Mouse (Mus musculus): Measurements from ENCODE around the gene Lingo4. TPM values are rescaled to one million over a fixed set of nuclear protein-coding genes. Genes with fewer than 3 reads are reported as not detected.

The Lingo4 gene
- 0.05 TPM in 1 of 2 replicates, not detected in the other for polyA plus RNA-seq (2014; fragmentation: Nextera tagmentation; extraction: Ambion mirVana)

DNA sequence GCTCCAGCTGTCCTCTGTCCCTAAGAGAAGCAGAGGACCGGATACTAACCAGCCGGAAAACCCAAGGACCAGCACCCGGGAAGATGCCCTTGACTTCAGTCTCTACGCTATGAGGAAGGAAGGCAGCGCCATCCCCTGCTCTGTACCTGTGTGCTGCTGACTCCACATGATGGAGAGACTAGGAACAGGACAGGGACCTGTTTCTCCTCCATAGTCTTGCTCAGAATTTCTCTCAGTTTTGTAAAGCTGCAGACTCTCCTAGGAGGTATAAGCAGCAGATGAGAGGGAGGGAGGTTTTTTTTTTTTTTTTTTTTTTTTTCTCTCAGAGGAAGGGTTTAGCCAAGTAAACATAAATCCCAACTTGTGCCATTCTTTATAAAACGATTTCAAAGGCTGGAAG lies at the start of gene Lingo4:
TSS of gene Lingo4 (plus strand) at position 301 of the 400 bp plus-strand sequence.
- WGBS: 65% methylated on average over 6 of the region's 6 CpGs
- no peak for ATAC-seq (replicated peaks; ENCODE audit: low FRiP score)
- no peaks in the 10 kb centered on the region for H3K36me3 ChIP-seq (ENCODE audit: control insufficient read depth, insufficient read depth, low read length)
- H3K27me3 ChIP-seq (replicated peaks; ENCODE audit: control insufficient read depth, insufficient read depth, low read length): peaks cover 46% of the 10 kb centered on the region
- no peaks in the 10 kb centered on the region for H3K4me1 ChIP-seq (replicated peaks; ENCODE audit: control insufficient read depth, insufficient read depth, low read length)
- no peak within 1 kb of the TSS for H3K27ac ChIP-seq (ENCODE audit: low read depth, low read length)
- peak within 1 kb of the TSS; percentile 42 for H3K4me2 ChIP-seq
- no peak within 1 kb of the TSS for H3K4me3 ChIP-seq (ENCODE audit: low read depth, low read length)
- no peak within 1 kb of the TSS for H3K9ac ChIP-seq (ENCODE audit: low read depth, low read length)
- no peak for DNase-seq (ENCODE audit: low spot score)
- no peaks in the 10 kb centered on the region for H3K9me3 ChIP-seq (ENCODE audit: control insufficient read depth, low read length)

DNA sequence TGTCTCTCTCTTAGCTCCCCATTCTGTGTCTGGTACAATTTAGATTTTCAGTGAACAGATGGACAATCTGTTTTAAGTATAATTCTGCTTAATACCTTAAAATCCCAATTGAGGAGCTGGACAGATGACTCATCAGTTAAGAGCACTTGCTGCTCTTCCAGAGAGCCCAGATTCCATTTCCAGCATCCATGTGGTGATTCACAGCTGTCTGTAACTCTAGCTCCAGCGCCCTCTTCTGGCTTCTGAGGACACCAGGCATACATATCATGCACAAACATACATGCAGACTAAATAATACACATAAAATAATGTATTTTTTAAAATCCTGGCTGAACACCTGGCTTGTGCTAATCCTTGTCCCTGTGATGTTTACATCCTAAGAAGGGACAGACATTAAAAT lies 37.5 kb upstream of the Lingo4 start:
- 3% methylated on average over 1 of the region's 1 CpGs for WGBS
- peaks cover 42% of the 10 kb centered on the region for H3K27me3 ChIP-seq (replicated peaks; ENCODE audit: control insufficient read depth, insufficient read depth, low read length)
- no peak overlapping the region for H3K27ac ChIP-seq (ENCODE audit: low read depth, low read length)

DNA sequence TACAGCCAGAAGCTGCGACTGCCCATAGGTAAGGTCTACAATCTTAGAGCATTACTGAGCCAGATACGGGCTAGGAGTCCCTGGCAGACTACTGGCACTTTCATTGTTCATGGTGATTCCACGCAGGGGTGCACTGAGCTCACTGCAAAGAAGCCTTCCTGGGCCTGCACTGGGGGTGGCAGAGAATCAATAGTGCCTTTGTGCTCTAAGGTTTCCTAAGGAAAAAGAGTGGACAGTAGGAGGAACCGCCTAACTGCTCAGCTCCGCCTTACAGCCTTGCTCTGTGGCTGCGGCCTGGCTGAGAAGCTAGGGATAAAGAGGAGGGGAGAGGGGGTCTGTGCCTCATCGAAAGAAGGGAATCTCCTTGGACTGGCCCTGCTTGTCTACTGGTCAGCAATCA lies 36.2 kb upstream of the Lingo4 start, which contains the start of gene C2cd4d:
TSS of gene C2cd4d (plus strand) at position 301 of the 400 bp plus-strand sequence.
- no peaks in the 10 kb centered on the region for H3K4me1 ChIP-seq (replicated peaks; ENCODE audit: control insufficient read depth, insufficient read depth, low read length)
- 62% methylated on average over 7 of the region's 7 CpGs for WGBS
- no peaks in the 10 kb centered on the region for H3K36me3 ChIP-seq (ENCODE audit: control insufficient read depth, insufficient read depth, low read length)
- H3K9ac ChIP-seq (ENCODE audit: low read depth, low read length): peak within 1 kb of the TSS; percentile 41; the same call in 1 of the 2 replicates
- ATAC-seq (replicated peaks; ENCODE audit: low FRiP score): no peak
- H3K27me3 ChIP-seq (replicated peaks; ENCODE audit: control insufficient read depth, insufficient read depth, low read length): peaks cover 49% of the 10 kb centered on the region
- H3K4me3 ChIP-seq (ENCODE audit: low read depth, low read length): peak within 1 kb of the TSS; percentile 52
- H3K9me3 ChIP-seq (ENCODE audit: control insufficient read depth, low read length): no peaks in the 10 kb centered on the region
- no peak for DNase-seq (ENCODE audit: low spot score)
- H3K4me2 ChIP-seq: peak within 1 kb of the TSS; percentile 76
- no peak within 1 kb of the TSS for H3K27ac ChIP-seq (ENCODE audit: low read depth, low read length)

More for the DNA sequence above, 37.5 kb upstream of the Lingo4 start:
- DNase-seq (ENCODE audit: low spot score) (no peak), ATAC-seq (replicated peaks; ENCODE audit: low FRiP score) (no peak)
- H3K4me3 ChIP-seq (ENCODE audit: low read depth, low read length): no peak overlapping the region
- no peaks in the 10 kb centered on the region for H3K4me1 ChIP-seq (replicated peaks; ENCODE audit: control insufficient read depth, insufficient read depth, low read length)
- H3K36me3 ChIP-seq (ENCODE audit: control insufficient read depth, insufficient read depth, low read length): no peaks in the 10 kb centered on the region
- no peak overlapping the region for H3K4me2 ChIP-seq
- H3K9ac ChIP-seq (ENCODE audit: low read depth, low read length): no peak overlapping the region
- no peaks in the 10 kb centered on the region for H3K9me3 ChIP-seq (ENCODE audit: control insufficient read depth, low read length)

DNA sequence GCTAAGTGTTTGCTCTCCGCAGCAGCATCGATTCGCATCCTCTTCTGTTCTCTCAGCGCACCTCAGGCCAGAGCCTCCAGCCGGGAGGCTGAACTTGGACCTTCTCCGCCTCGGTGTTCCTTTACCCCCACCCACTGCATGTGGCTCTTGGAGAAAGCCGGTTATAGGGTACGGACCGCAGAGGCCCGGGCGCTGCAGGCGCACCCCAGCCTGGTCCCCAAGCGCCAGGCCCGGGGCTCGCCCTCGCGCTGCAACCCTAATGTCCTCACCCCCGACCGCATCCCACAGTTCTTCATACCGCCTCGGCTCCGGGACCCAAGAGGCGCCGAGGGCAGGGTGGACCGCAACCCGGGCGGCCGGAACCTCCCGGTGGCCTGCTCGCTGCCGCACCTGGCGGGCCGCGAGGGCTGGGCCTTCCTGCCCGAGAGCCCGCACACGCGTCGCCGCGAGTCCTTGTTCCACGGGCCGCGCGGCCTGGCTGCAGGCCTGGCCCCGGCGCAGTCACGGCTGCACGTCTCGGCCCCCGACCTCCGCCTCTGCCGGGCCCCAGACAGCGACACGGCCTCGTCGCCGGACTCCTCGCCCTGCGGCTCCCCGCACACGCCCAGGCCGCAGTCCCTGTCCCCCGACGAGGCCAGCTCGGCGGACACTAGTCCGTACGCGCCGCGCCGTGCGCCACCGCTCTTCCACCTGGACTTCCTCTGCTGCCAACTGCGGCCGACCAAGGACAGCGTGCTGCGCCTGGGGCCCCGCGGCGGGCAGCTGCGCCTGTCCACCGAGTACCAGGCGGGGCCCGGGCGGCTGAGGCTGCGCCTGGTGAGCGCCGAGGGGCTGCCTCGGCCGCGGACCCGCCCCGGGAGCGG lies 34.8 kb upstream of the Lingo4 start:
- DNase-seq (ENCODE audit: low spot score) (peak; percentile 42), ATAC-seq (replicated peaks; ENCODE audit: low FRiP score) (peak; percentile 18; the same call in 1 of the 2 replicates)
- H3K27ac ChIP-seq (ENCODE audit: low read depth, low read length): no peak overlapping the region
- H3K4me1 ChIP-seq (replicated peaks; ENCODE audit: control insufficient read depth, insufficient read depth, low read length): no peaks in the 10 kb centered on the region
- whole genome bisulfite sequencing: 5% methylated on average over 97 of the region's 97 CpGs
- H3K4me2 ChIP-seq: peak overlapping the region; percentile 76
- H3K9me3 ChIP-seq (ENCODE audit: control insufficient read depth, low read length): no peaks in the 10 kb centered on the region
- H3K4me3 ChIP-seq (ENCODE audit: low read depth, low read length): peak overlapping the region; percentile 52
- H3K27me3 ChIP-seq (replicated peaks; ENCODE audit: control insufficient read depth, insufficient read depth, low read length): peaks cover 49% of the 10 kb centered on the region
- H3K9ac ChIP-seq (ENCODE audit: low read depth, low read length): peak overlapping the region; percentile 41
- H3K36me3 ChIP-seq (ENCODE audit: control insufficient read depth, insufficient read depth, low read length): no peaks in the 10 kb centered on the region

DNA sequence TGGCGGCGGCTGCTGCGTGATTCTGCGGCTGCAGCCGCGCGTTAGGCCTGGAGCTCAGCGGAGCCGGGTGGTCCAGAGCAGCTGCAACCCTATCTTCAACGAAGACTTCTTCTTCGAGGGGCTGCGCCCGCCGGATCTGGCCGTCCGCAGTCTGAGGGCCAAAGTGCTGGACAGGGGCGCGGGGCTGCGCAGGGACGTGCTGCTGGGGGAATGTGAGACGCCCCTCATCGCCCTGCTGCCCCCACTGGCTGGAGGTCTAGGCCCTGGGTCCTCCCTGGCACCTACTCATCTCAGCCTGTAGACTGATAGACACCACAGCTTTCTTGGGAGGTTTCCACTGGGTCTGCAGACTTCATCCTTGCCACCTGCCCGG lies 34.2 kb upstream of the Lingo4 start:
- DNase-seq (ENCODE audit: low spot score) (no peak), ATAC-seq (replicated peaks; ENCODE audit: low FRiP score) (peak; percentile 8; the same call in 1 of the 2 replicates)
- Histone ChIP-seq H3K4me3 (ENCODE audit: low read depth, low read length) (peak overlapping the region; percentile 52), H3K27me3 (replicated peaks; ENCODE audit: control insufficient read depth, insufficient read depth, low read length) (peaks cover 49% of the 10 kb centered on the region), H3K36me3 (ENCODE audit: control insufficient read depth, insufficient read depth, low read length) (no peaks in the 10 kb centered on the region), H3K9me3 (ENCODE audit: control insufficient read depth, low read length) (no peaks in the 10 kb centered on the region), H3K4me1 (replicated peaks; ENCODE audit: control insufficient read depth, insufficient read depth, low read length) (no peaks in the 10 kb centered on the region), H3K27ac (ENCODE audit: low read depth, low read length) (no peak overlapping the region), H3K4me2 (peak overlapping the region; percentile 76), H3K9ac (ENCODE audit: low read depth, low read length) (peak overlapping the region; percentile 3)
- WGBS: 5% methylated on average over 22 of the region's 23 CpGs

DNA sequence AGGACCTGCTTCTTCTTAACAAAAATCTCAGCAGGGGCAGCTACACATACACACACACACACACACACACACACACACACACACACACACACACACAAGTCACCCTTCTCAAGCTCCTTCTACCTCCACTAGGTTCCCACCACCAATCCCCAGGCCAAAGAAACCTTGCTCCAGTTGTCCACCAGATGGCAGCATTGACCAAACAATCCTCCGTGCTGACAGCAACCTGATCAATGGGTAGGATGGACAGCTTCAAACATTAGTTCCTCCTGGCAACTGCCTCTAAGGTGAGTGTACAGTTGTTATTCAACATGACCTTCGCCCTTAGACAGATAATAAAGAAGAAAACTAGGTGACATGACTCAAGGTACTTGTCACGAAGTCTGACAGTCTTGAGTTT lies 31.6 kb upstream of the Lingo4 start:
- DNase-seq (ENCODE audit: low spot score) (peak; percentile 75), ATAC-seq (replicated peaks; ENCODE audit: low FRiP score) (peak; percentile 40; the same call in 1 of the 2 replicates)
- Histone ChIP-seq H3K4me1 (replicated peaks; ENCODE audit: control insufficient read depth, insufficient read depth, low read length) (no peaks in the 10 kb centered on the region), H3K4me2 (no peak overlapping the region), H3K27ac (ENCODE audit: low read depth, low read length) (no peak overlapping the region), H3K4me3 (ENCODE audit: low read depth, low read length) (no peak overlapping the region), H3K27me3 (replicated peaks; ENCODE audit: control insufficient read depth, insufficient read depth, low read length) (peaks cover 43% of the 10 kb centered on the region), H3K9ac (ENCODE audit: low read depth, low read length) (no peak overlapping the region), H3K36me3 (ENCODE audit: control insufficient read depth, insufficient read depth, low read length) (no peaks in the 10 kb centered on the region), H3K9me3 (ENCODE audit: control insufficient read depth, low read length) (no peaks in the 10 kb centered on the region)
- 21% methylated on average over 3 of the region's 3 CpGs for WGBS

DNA sequence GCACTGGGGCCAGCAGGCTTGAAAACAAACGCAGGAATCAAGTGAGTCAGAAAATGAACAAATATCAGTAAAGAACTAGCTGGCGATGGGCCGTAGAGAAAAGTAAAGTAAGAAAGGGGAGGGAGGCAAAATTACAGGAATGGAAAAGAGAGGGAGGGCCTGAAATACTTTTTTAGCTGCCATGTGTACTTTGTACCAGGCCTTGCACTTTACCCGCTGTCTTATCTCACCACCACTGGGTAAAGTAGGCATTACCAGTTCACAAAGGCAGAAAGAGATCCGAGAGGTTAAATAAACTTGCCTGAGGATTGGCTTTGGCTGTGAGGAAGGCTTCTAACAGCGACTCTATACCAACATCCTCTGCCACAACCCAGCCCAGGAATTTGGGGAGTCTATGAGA lies 30.8 kb upstream of the Lingo4 start:
- H3K36me3 ChIP-seq (ENCODE audit: control insufficient read depth, insufficient read depth, low read length): no peaks in the 10 kb centered on the region
- peaks cover 35% of the 10 kb centered on the region for H3K27me3 ChIP-seq (replicated peaks; ENCODE audit: control insufficient read depth, insufficient read depth, low read length)
- no peak overlapping the region for H3K27ac ChIP-seq (ENCODE audit: low read depth, low read length)
- H3K4me3 ChIP-seq (ENCODE audit: low read depth, low read length): no peak overlapping the region
- no peak overlapping the region for H3K9ac ChIP-seq (ENCODE audit: low read depth, low read length)
- 74% methylated on average over 6 of the region's 6 CpGs for WGBS
- no peak overlapping the region for H3K4me2 ChIP-seq
- ATAC-seq (replicated peaks; ENCODE audit: low FRiP score) (no peak), DNase-seq (ENCODE audit: low spot score) (no peak)
- H3K9me3 ChIP-seq (ENCODE audit: control insufficient read depth, low read length): no peaks in the 10 kb centered on the region
- H3K4me1 ChIP-seq (replicated peaks; ENCODE audit: control insufficient read depth, insufficient read depth, low read length): no peaks in the 10 kb centered on the region

DNA sequence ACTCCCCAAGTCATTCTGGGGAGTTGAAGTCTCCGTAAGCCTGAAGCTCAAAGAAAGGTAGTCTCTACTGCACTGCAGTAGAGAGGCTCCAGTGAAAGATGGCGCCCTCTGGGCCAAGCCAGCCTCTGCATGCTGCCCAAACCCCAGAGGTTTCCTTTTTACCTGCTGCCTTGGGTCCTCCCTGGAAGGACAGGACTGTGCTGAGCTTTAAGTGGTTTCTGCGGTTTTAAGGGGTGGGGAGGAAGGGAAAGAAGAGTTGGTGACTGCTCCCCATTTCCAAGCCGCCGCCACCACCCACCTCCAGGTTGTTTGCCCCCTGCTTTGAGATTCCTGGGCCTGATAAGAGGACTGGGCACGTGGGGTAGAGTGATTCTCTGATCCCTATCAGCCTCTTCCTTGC lies 29.7 kb upstream of the Lingo4 start:
- Histone ChIP-seq H3K4me1 (replicated peaks; ENCODE audit: control insufficient read depth, insufficient read depth, low read length) (no peaks in the 10 kb centered on the region; the same call in 1 of the 2 replicates), H3K4me2 (no peak overlapping the region)

GRCm38 (mm10) chr3:94369709-94370108 lies 28.6 kb upstream of the Lingo4 start:
- H3K27me3 ChIP-seq (replicated peaks; ENCODE audit: control insufficient read depth, insufficient read depth, low read length): peaks cover 26% of the 10 kb centered on the region

More for the DNA sequence above, 29.7 kb upstream of the Lingo4 start:
- H3K36me3 ChIP-seq (ENCODE audit: control insufficient read depth, insufficient read depth, low read length): no peaks in the 10 kb centered on the region
- H3K9ac ChIP-seq (ENCODE audit: low read depth, low read length): no peak overlapping the region
- no peak for DNase-seq (ENCODE audit: low spot score)
- no peaks in the 10 kb centered on the region for H3K9me3 ChIP-seq (ENCODE audit: control insufficient read depth, low read length)
- no peak overlapping the region for H3K27ac ChIP-seq (ENCODE audit: low read depth, low read length)
- 53% methylated on average over 6 of the region's 6 CpGs for WGBS
- no peak overlapping the region for H3K4me3 ChIP-seq (ENCODE audit: low read depth, low read length)
- ATAC-seq (replicated peaks; ENCODE audit: low FRiP score): no peak
- peaks cover 33% of the 10 kb centered on the region for H3K27me3 ChIP-seq (replicated peaks; ENCODE audit: control insufficient read depth, insufficient read depth, low read length)

More at GRCm38 (mm10) chr3:94369709-94370108, 28.6 kb upstream of the Lingo4 start:
- DNase-seq (ENCODE audit: low spot score): no peak
- Histone ChIP-seq H3K27ac (ENCODE audit: low read depth, low read length) (no peak overlapping the region), H3K9me3 (ENCODE audit: control insufficient read depth, low read length) (no peaks in the 10 kb centered on the region), H3K36me3 (ENCODE audit: control insufficient read depth, insufficient read depth, low read length) (no peaks in the 10 kb centered on the region), H3K4me1 (replicated peaks; ENCODE audit: control insufficient read depth, insufficient read depth, low read length) (no peaks in the 10 kb centered on the region; the same call in 1 of the 2 replicates), H3K4me2 (no peak overlapping the region), H3K4me3 (ENCODE audit: low read depth, low read length) (no peak overlapping the region), H3K9ac (ENCODE audit: low read depth, low read length) (no peak overlapping the region)
- ATAC-seq (replicated peaks; ENCODE audit: low FRiP score): no peak
- 36% methylated on average over 2 of the region's 2 CpGs for WGBS

Measured in liver, embryonic 11.5 days (tissue).